Mouse (Mus musculus) limb, embryonic 15.5 days (tissue): ENCODE measurements around the gene Comt. TPM values are rescaled to one million over a fixed set of nuclear protein-coding genes. Genes with fewer than 3 reads are reported as not detected.

Source experiments
- ATAC-seq: fragments of 200-750 bp; cut with Nextera tagmentation; 2 replicates; pipeline ENCODE4 v1.8.0; 2017; ENCODE audit warnings: low read depth, moderate TSS enrichment; ENCODE audit not compliant: insufficient number of reproducible peaks, low FRiP score, low TSS enrichment
- H3K27ac ChIP-seq: fragments of 300-500 bp; sonication (generic); 2 replicates; pipeline ENCODE4 v1.5.1; 2015; ENCODE audit warnings: moderate library complexity, mild to moderate bottlenecking, inconsistent platforms
- H3K27me3 ChIP-seq: fragments of 300-500 bp; sonication (generic); 2 replicates; pipeline ENCODE4 v1.6.1; 2015; ENCODE audit warnings: inconsistent platforms
- H3K36me3 ChIP-seq: fragments of 300-500 bp; sonication (generic); 2 replicates; pipeline ENCODE4 v1.6.1; 2015; ENCODE audit warnings: inconsistent platforms
- H3K4me1 ChIP-seq: fragments of 300-500 bp; sonication (generic); 2 replicates; pipeline ENCODE4 v1.6.1; 2015; ENCODE audit warnings: inconsistent platforms
- H3K4me2 ChIP-seq: fragments of 300-500 bp; sonication (generic); 2 replicates; pipeline ENCODE4 v1.6.1; 2015; ENCODE audit warnings: mild to moderate bottlenecking, inconsistent platforms
- H3K4me3 ChIP-seq: fragments of 300-500 bp; sonication (generic); 2 replicates; pipeline ENCODE4 v1.5.1; 2015; ENCODE audit warnings: mild to moderate bottlenecking, inconsistent platforms
- H3K9ac ChIP-seq: fragments of 300-500 bp; sonication (generic); 2 replicates; pipeline ENCODE4 v1.6.1; 2015; ENCODE audit warnings: inconsistent platforms
- H3K9me3 ChIP-seq: fragments of 300-500 bp; sonication (generic); 2 replicates; pipeline ENCODE4 v1.6.1; 2016; ENCODE audit warnings: inconsistent platforms
- WGBS: fragments of 180-500 bp; shearing (Covaris S2); methylation state at CpG from one replicate; pipeline ENCODE4 v1.1.7; 2015; 5-methylcytosine and 5-hydroxymethylcytosine counted together
- polyA plus RNA-seq: library from polyadenylated mRNA; unstranded; fragments of >200 nt; fragmentation: Nextera tagmentation; extraction: Ambion mirVana; gene quantifications from 2 replicates; pipeline ENCODE4 v1.2.1, GENCODE M21; 2015

Comt gene
- polyA plus RNA-seq, 1 experiment from 2014 or later = 119 TPM

- Histone ChIP-seq H3K4me3 (no peak overlapping the region), H3K36me3 (peaks cover 73% of the 10 kb centered on the region), H3K9ac (no peak overlapping the region), H3K27ac (no peak overlapping the region), H3K27me3 (no peaks in the 10 kb centered on the region), H3K4me1 (peaks cover 18% of the 10 kb centered on the region), H3K9me3 (no peaks in the 10 kb centered on the region), H3K4me2 (no peak overlapping the region)
- ATAC-seq = no peak
- 51% methylated on average over 2 of the region's 2 CpGs for WGBS
These were observed 20.8 kb downstream of the Comt start for GRCm38 (mm10) chr16:18405876-18406275.

- ATAC-seq = no peak
- Histone ChIP-seq H3K27ac (no peak overlapping the region), H3K9me3 (no peaks in the 10 kb centered on the region), H3K4me3 (no peak overlapping the region), H3K4me1 (peaks cover 24% of the 10 kb centered on the region), H3K9ac (no peak overlapping the region), H3K36me3 (peaks cover 71% of the 10 kb centered on the region), H3K4me2 (no peak overlapping the region), H3K27me3 (no peaks in the 10 kb centered on the region)
- 77% methylated on average over 13 of the region's 13 CpGs for WGBS
These were observed 21.4 kb downstream of the Comt start for GRCm38 (mm10) chr16:18405091-18405854.

- Histone ChIP-seq H3K9me3 (no peaks in the 10 kb centered on the region), H3K36me3 (peaks cover 71% of the 10 kb centered on the region), H3K9ac (no peak overlapping the region), H3K4me3 (no peak overlapping the region), H3K4me2 (no peak overlapping the region), H3K27me3 (no peaks in the 10 kb centered on the region), H3K27ac (no peak overlapping the region), H3K4me1 (peaks cover 27% of the 10 kb centered on the region)
- WGBS = 88% methylated on average over 12 of the region's 12 CpGs
- ATAC-seq = no peak
These were observed 23.4 kb downstream of the Comt start for GRCm38 (mm10) chr16:18403285-18403684.

GRCm38 (mm10) chr16:18400472-18401216 is 26.0 kb downstream of the Comt start:
- 0 out of 2 replicates have a peak, but pooled peaks have one; percentile 3 for ATAC-seq
- peak overlapping the region; percentile 33; the same call in 1 of the 2 replicates for H3K27ac ChIP-seq
- H3K4me1 ChIP-seq = peaks cover 23% of the 10 kb centered on the region

GRCm38 (mm10) chr16:18400028-18400427 is 26.6 kb downstream of the Comt start:
- Histone ChIP-seq H3K27ac (no peak overlapping the region; the same call in 1 of the 2 replicates), H3K27me3 (no peaks in the 10 kb centered on the region), H3K9ac (no peak overlapping the region), H3K36me3 (peaks cover 69% of the 10 kb centered on the region), H3K4me1 (peaks cover 24% of the 10 kb centered on the region), H3K4me3 (no peak overlapping the region), H3K9me3 (no peaks in the 10 kb centered on the region), H3K4me2 (no peak overlapping the region)
- WGBS = 71% methylated on average over 9 of the region's 9 CpGs
- no peak for ATAC-seq

More at GRCm38 (mm10) chr16:18400472-18401216, 26.0 kb downstream of the Comt start:
- Histone ChIP-seq H3K9ac (no peak overlapping the region), H3K4me3 (no peak overlapping the region), H3K36me3 (peaks cover 74% of the 10 kb centered on the region), H3K9me3 (no peaks in the 10 kb centered on the region), H3K4me2 (no peak overlapping the region), H3K27me3 (no peaks in the 10 kb centered on the region)
- 54% methylated on average over 7 of the region's 7 CpGs for WGBS

GRCm38 (mm10) chr16:18396791-18397621 is 29.6 kb downstream of the Comt start:
- Histone ChIP-seq H3K9ac (no peak overlapping the region), H3K4me3 (no peak overlapping the region), H3K27ac (0 out of 2 replicates have a peak overlapping the region, but pooled peaks have one; percentile 57), H3K36me3 (peaks cover 45% of the 10 kb centered on the region), H3K4me1 (peaks cover 50% of the 10 kb centered on the region), H3K9me3 (no peaks in the 10 kb centered on the region), H3K27me3 (no peaks in the 10 kb centered on the region), H3K4me2 (no peak overlapping the region)
- WGBS = 95% methylated on average over 27 of the region's 27 CpGs
- no peak for ATAC-seq

- H3K4me3 ChIP-seq = no peak overlapping the region
- H3K27me3 ChIP-seq = no peaks in the 10 kb centered on the region
- 60% methylated on average over 2 of the region's 2 CpGs for WGBS
- peak; percentile 17; the same call in 1 of the 2 replicates for ATAC-seq
- H3K4me1 ChIP-seq = peaks cover 51% of the 10 kb centered on the region
- no peaks in the 10 kb centered on the region for H3K9me3 ChIP-seq
- no peak overlapping the region for H3K9ac ChIP-seq
- peaks cover 39% of the 10 kb centered on the region for H3K36me3 ChIP-seq
- peak overlapping the region; percentile 57; the same call in 1 of the 2 replicates for H3K27ac ChIP-seq
- H3K4me2 ChIP-seq = no peak overlapping the region
These were observed 30.5 kb downstream of the Comt start for GRCm38 (mm10) chr16:18396201-18396600.

- Histone ChIP-seq H3K4me1 (peaks cover 46% of the 10 kb centered on the region), H3K27me3 (no peaks in the 10 kb centered on the region), H3K9me3 (no peaks in the 10 kb centered on the region), H3K27ac (peak overlapping the region; percentile 57; the same call in 1 of the 2 replicates), H3K4me3 (no peak overlapping the region), H3K9ac (no peak overlapping the region), H3K36me3 (peaks cover 39% of the 10 kb centered on the region), H3K4me2 (no peak overlapping the region)
- ATAC-seq = no peak
- WGBS = 32% methylated on average over 6 of the region's 7 CpGs
These were observed 31.0 kb downstream of the Comt start for GRCm38 (mm10) chr16:18395620-18396036.

- Histone ChIP-seq H3K4me2 (0 out of 2 replicates have a peak overlapping the region, but pooled peaks have one; percentile 10), H3K9ac (no peak overlapping the region), H3K4me3 (no peak overlapping the region), H3K4me1 (peaks cover 40% of the 10 kb centered on the region), H3K27ac (peak overlapping the region; percentile 47; the same call in 1 of the 2 replicates), H3K27me3 (no peaks in the 10 kb centered on the region), H3K36me3 (peaks cover 32% of the 10 kb centered on the region), H3K9me3 (no peaks in the 10 kb centered on the region)
- WGBS = 33% methylated on average over 11 of the region's 11 CpGs
- no peak for ATAC-seq
These were observed 31.7 kb downstream of the Comt start for GRCm38 (mm10) chr16:18394777-18395619.

- 66% methylated on average over 3 of the region's 3 CpGs for WGBS
- Histone ChIP-seq H3K4me2 (0 out of 2 replicates have a peak overlapping the region, but pooled peaks have one; percentile 97), H3K36me3 (peaks cover 23% of the 10 kb centered on the region), H3K9ac (no peak overlapping the region), H3K9me3 (no peaks in the 10 kb centered on the region), H3K4me1 (peaks cover 39% of the 10 kb centered on the region), H3K27me3 (no peaks in the 10 kb centered on the region), H3K27ac (no peak overlapping the region), H3K4me3 (no peak overlapping the region)
- ATAC-seq = no peak
These were observed 32.6 kb downstream of the Comt start for GRCm38 (mm10) chr16:18394056-18394455.
